Mouse (Mus musculus) ES-E14 (cell line): Measurements from ENCODE around the gene Emc9.

Experiments
- CHD2 ChIP-seq: IDR thresholded peaks from 2 replicates; pipeline ENCODE4 v1.6.1; 2014; ENCODE audit warnings: mild to moderate bottlenecking, low read depth, low read length, inconsistent platforms
- ZNF384 ChIP-seq: IDR thresholded peaks from 2 replicates; pipeline ENCODE4 v1.6.1; 2012; ENCODE audit warnings: low read depth, low read length, inconsistent platforms

- TF ChIP-seq CHD2 (no peak), ZNF384 (no peak)
These were observed 7.0 kb downstream of the Emc9 start, which contains the start of gene Psme1 for GRCm38 (mm10) chr14:55577871-55578667.
